ENCODE assay signal across 8 mouse cellular contexts in the genomic region with DNA sequence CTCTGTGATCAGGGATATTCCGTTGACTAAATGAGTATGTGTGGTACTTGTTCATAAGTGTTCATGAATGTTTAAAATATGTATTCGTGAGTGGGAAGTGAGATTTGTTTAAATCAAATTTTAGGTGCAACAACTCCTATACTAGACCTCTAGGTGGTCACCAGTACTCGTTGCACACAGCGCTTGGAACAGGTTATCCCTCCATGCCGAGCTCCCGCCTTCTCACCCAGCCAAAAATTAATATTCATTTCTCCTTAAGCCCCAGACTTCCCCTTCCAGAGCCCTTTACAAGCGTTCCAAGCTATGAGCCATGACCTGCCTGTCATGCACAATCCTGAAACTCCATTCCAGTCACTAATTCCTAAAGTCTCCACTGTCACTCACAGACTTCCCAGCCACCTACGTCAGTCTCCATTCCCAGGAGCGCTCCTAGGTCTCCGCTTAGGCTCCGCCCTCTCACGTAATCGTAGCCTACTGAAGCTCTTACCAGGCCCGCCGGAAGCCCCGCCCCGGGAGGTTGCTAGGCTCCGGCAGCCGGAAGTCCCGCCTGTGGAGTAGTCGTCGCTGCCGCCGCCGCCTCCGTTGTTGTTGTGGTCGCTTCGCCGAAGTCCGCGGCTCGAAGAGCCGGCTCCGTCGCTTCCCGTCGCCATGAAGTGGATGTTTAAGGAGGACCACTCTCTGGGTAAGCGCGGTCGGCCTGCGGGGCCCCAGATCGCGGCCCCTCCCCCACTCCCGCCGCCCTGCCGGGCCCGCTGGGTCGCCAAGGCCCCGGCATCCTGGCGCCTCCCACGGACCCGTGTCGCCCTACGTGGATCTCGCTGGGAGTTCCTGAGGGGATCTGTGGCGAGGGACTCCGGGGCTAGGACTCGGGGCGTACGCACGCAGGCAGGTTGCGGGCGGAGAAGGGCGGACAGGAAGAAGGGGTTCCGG. TPM values are rescaled to one million over a fixed set of nuclear protein-coding genes. Genes with fewer than 3 reads are reported as not detected.
DNase-seq lines count a peak whose midpoint lies in the region; ATAC-seq and TF ChIP-seq lines count a peak whose summit lies in the region.

A gene (plus strand): TSS at position 533 of the 930 bp plus-strand sequence.

- WGBS in forebrain, embryonic 12.5 days = under 1% methylated on average over 65 of the region's 65 CpGs
- WGBS in heart, postnatal 0 days = under 1% methylated on average over 64 of the region's 65 CpGs
- under 1% methylated on average over 62 of the region's 65 CpGs for WGBS in liver, embryonic 16.5 days (ENCODE audit: insufficient replicate concordance)
- WGBS in neural tube, embryonic 13.5 days = 1% methylated on average over 65 of the region's 65 CpGs

- H3K27me3 ChIP-seq in E14TG2a.4 (ENCODE audit: insufficient read depth, low read length) = no peaks in the 10 kb centered on the region
- H3K27me3 ChIP-seq in forebrain, embryonic 12.5 days = no peaks in the 10 kb centered on the region
- no peaks in the 10 kb centered on the region for H3K27me3 ChIP-seq in heart, postnatal 0 days (ENCODE audit: control insufficient read depth, insufficient read depth, low read length)
- H3K27me3 ChIP-seq in liver, embryonic 16.5 days (ENCODE audit: control insufficient read depth, insufficient read depth, low read depth, low read length) = no peaks in the 10 kb centered on the region
- H3K27me3 ChIP-seq in neural tube, embryonic 13.5 days = no peaks in the 10 kb centered on the region
- no peaks in the 10 kb centered on the region for H3K27me3 ChIP-seq in testis, adult 2 months (ENCODE audit: control insufficient read depth, insufficient read depth, low read length)

- peak; percentile 99 for ATAC-seq in forebrain, embryonic 12.5 days (ENCODE audit: low FRiP score)
- ATAC-seq in heart, postnatal 0 days (ENCODE audit: insufficient read depth, low read depth) = peak; percentile 99
- peak; percentile 92 for ATAC-seq in liver, embryonic 16.5 days (ENCODE audit: low read depth)
- ATAC-seq in neural tube, embryonic 13.5 days (ENCODE audit: low read depth) = peak; percentile 99

- peak within 1 kb of the TSS; percentile 100 for H3K4me3 ChIP-seq in E14TG2a.4 (replicated peaks; ENCODE audit: low read length)
- H3K4me3 ChIP-seq in forebrain, embryonic 12.5 days (replicated peaks) = peak within 1 kb of the TSS; percentile 99
- H3K4me3 ChIP-seq in heart, postnatal 0 days (ENCODE audit: low read depth, low read length) = peak within 1 kb of the TSS; percentile 73
- H3K4me3 ChIP-seq in liver, embryonic 16.5 days (ENCODE audit: low read depth, low read length) = peak within 1 kb of the TSS; percentile 96
- H3K4me3 ChIP-seq in neural tube, embryonic 13.5 days = peak within 1 kb of the TSS; percentile 99
- peak within 1 kb of the TSS; percentile 97 for H3K4me3 ChIP-seq in testis, adult 2 months (ENCODE audit: control insufficient read depth, low read depth, low read length)

- H3K36me3 ChIP-seq in E14TG2a.4 (ENCODE audit: insufficient read depth, low read length) = peaks cover 39% of the 10 kb centered on the region
- H3K36me3 ChIP-seq in forebrain, embryonic 12.5 days (replicated peaks) = peaks cover 32% of the 10 kb centered on the region
- H3K36me3 ChIP-seq in heart, postnatal 0 days (replicated peaks; ENCODE audit: control insufficient read depth, insufficient read depth, low read length) = peaks cover 12% of the 10 kb centered on the region
- peaks cover 11% of the 10 kb centered on the region for H3K36me3 ChIP-seq in liver, embryonic 16.5 days (ENCODE audit: control insufficient read depth, insufficient read depth)
- peaks cover 29% of the 10 kb centered on the region for H3K36me3 ChIP-seq in neural tube, embryonic 13.5 days
- H3K36me3 ChIP-seq in testis, adult 2 months (ENCODE audit: control insufficient read depth, insufficient read depth, low read length) = no peaks in the 10 kb centered on the region

- H3K4me2 ChIP-seq in forebrain, embryonic 12.5 days = peak within 1 kb of the TSS; percentile 96
- H3K4me2 ChIP-seq in heart, postnatal 0 days (ENCODE audit: low read depth, low read length) = peak within 1 kb of the TSS; percentile 83
- peak within 1 kb of the TSS; percentile 76 for H3K4me2 ChIP-seq in liver, embryonic 16.5 days (ENCODE audit: low read depth, low read length)
- peak within 1 kb of the TSS; percentile 100 for H3K4me2 ChIP-seq in neural tube, embryonic 13.5 days

- no peaks in the 10 kb centered on the region for H3K9me3 ChIP-seq in E14TG2a.4 (ENCODE audit: low read length)
- H3K9me3 ChIP-seq in forebrain, embryonic 12.5 days = no peaks in the 10 kb centered on the region
- no peaks in the 10 kb centered on the region for H3K9me3 ChIP-seq in heart, postnatal 0 days (replicated peaks; ENCODE audit: control insufficient read depth, low read length)
- no peaks in the 10 kb centered on the region for H3K9me3 ChIP-seq in liver, embryonic 16.5 days (replicated peaks; ENCODE audit: control insufficient read depth, low read length)
- no peaks in the 10 kb centered on the region for H3K9me3 ChIP-seq in neural tube, embryonic 13.5 days

- H3K9ac ChIP-seq in forebrain, embryonic 12.5 days = peak within 1 kb of the TSS; percentile 94
- H3K9ac ChIP-seq in heart, postnatal 0 days (replicated peaks; ENCODE audit: low read depth, low read length) = peak within 1 kb of the TSS; percentile 64
- peak within 1 kb of the TSS; percentile 96 for H3K9ac ChIP-seq in liver, embryonic 16.5 days (ENCODE audit: low read depth, low read length)
- H3K9ac ChIP-seq in neural tube, embryonic 13.5 days = peak within 1 kb of the TSS; percentile 97

- DNase-seq in c-Kit-positive CD71-positive TER-119-positive erythroid progenitor cells, embryonic 14.5 days (ENCODE audit: low spot score) = peak; percentile 95
- DNase-seq in heart, postnatal 0 days (ENCODE audit: low spot score) = peak; percentile 99
- DNase-seq in kidney, postnatal 4 days = peak; percentile 99

- peaks cover 90% of the 10 kb centered on the region for H3K4me1 ChIP-seq in E14TG2a.4 (replicated peaks; ENCODE audit: low read depth, low read length)
- peaks cover 22% of the 10 kb centered on the region for H3K4me1 ChIP-seq in forebrain, embryonic 12.5 days
- peaks cover 14% of the 10 kb centered on the region for H3K4me1 ChIP-seq in heart, postnatal 0 days (ENCODE audit: control insufficient read depth, insufficient read depth)
- H3K4me1 ChIP-seq in liver, embryonic 16.5 days (ENCODE audit: control insufficient read depth, low read depth, low read length) = peaks cover 18% of the 10 kb centered on the region
- peaks cover 26% of the 10 kb centered on the region for H3K4me1 ChIP-seq in neural tube, embryonic 13.5 days (replicated peaks)
- peaks cover 16% of the 10 kb centered on the region for H3K4me1 ChIP-seq in testis, adult 2 months (ENCODE audit: control insufficient read depth, insufficient read depth, low read length)

- no peak for TF ChIP-seq EP300 in heart, postnatal 0 days (IDR thresholded peaks at IDR 0.05; ENCODE audit: low read depth)

- TF ChIP-seq CTCF in E14TG2a.4 (conservative IDR thresholded peaks at IDR 0.05; ENCODE audit: low read length) = no peak
- no peak for TF ChIP-seq CTCF in heart, postnatal 0 days (IDR thresholded peaks at IDR 0.05; ENCODE audit: low read depth)
- no peak for TF ChIP-seq CTCF in testis, adult 2 months (IDR thresholded peaks at IDR 0.05; ENCODE audit: control insufficient read depth, insufficient read depth, insufficient replicate concordance, low read depth, low read length)

- TF ChIP-seq POLR2A in testis, adult 2 months (IDR thresholded peaks at IDR 0.05; ENCODE audit: control insufficient read depth, low read depth, low read length) = peak; percentile 64

- peak within 1 kb of the TSS; percentile 63 for H3K27ac ChIP-seq in forebrain, embryonic 12.5 days
- H3K27ac ChIP-seq in heart, postnatal 0 days (ENCODE audit: low read depth) = peak within 1 kb of the TSS; percentile 82
- H3K27ac ChIP-seq in liver, embryonic 16.5 days (ENCODE audit: low read length) = peak within 1 kb of the TSS; percentile 93
- peak within 1 kb of the TSS; percentile 82 for H3K27ac ChIP-seq in neural tube, embryonic 13.5 days (replicated peaks)
- H3K27ac ChIP-seq in testis, adult 2 months (ENCODE audit: control insufficient read depth, insufficient read depth, low read depth, low read length) = peak within 1 kb of the TSS; percentile 58

RNA-seq across cellular contexts. Expression of the gene that starts here (rescaled TPM):
- 336 and 356 TPM in 2 replicates for polyA plus RNA-seq in forebrain, embryonic 12.5 days (2016; fragmentation: Nextera tagmentation; extraction: Ambion mirVana)
- 71.2 and 76.3 TPM in 2 replicates for total RNA-seq in heart, postnatal 0 days (2014; rRNA removed; ENCODE audit: low replicate concordance)
- polyA plus RNA-seq in heart, postnatal 0 days (2015; fragmentation: Nextera tagmentation; extraction: Ambion mirVana) = 212 and 220 TPM in 2 replicates
- polyA plus RNA-seq in liver, embryonic 16.5 days (2015; fragmentation: Nextera tagmentation; extraction: Ambion mirVana) = 195 and 201 TPM in 2 replicates
- 491 and 502 TPM in 2 replicates for polyA plus RNA-seq in neural tube, embryonic 13.5 days (2015; fragmentation: Nextera tagmentation; extraction: Ambion mirVana)
- 18.7 and 24.3 TPM in 2 replicates for polyA plus RNA-seq in testis, adult 2 months (2012; rRNA removed)

Comparison
In these comparisons a context has a peak if more than half of its experiments do, and no peak if none do; other contexts are left out.
1. Peak in every context shown above with its lines: DNase-seq, ATAC-seq, H3K4me3 ChIP-seq and H3K27ac ChIP-seq.